Mouse (Mus musculus): ENCODE data around the gene Trpv2.

The Trpv2 gene

DNA sequence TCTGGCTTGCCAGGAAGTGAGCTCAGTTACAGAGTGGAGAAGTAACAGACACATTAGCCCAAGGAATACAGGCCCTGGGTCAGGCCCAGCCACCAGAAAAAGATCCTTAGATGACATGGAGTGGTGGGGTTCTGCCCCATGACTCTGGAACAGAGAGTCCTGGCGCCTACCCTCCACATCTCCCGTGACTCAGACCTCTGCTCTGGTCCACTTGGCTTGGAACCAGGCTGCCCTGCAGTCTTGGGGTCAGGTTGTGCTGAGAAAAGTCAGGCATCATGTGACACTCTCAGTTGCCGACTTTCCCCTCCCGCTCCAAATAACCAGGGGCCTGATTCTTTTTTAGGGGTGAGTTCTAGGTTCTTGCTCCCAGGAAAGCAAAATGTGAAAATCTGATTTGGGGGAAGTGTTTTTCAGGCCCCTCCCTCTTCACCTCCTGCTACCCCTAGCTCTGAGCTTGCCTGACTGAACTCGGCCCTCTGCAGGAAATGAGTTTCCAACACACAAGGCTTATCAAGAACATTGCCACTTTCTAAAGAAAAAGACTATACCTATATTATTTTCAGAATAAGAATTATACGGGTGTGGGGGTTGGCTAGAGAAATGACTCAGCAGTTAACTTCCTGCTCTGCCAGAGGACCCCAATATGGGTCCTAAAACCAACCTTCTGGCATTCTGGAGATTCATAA, 15.2 kb upstream of the Trpv2 start:
- peak; percentile 28 for DNase-seq (ENCODE audit: low spot score)

DNA sequence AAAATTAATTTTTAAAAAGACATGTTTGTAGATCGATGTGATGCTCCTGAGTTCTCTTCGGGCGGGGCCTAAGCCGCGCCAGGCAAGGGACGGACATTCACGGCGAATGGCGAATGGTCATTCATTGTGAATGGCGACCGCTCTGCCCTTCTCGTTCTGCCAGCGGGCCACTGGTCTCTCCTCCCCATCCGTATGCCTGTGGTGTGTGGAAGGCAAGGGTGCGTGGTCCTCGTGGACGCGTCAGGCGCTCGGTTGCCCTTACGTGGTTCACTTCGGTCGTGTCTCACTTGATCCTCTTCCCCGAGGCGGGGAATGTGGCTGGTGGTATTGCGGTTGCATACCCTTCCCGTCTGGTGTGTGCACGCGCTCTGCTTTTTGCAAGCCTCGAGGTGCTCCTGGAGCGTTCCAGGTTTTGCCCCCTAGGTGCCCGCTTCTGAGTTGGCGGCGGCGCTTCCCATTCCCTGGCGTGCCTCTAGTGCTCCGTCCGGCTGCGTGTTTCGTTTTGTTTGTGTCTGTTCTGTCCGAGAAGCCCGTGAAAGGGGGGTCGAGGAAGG, 13.7 kb upstream of the Trpv2 start:
- DNase-seq (ENCODE audit: low spot score), result no peak

DNA sequence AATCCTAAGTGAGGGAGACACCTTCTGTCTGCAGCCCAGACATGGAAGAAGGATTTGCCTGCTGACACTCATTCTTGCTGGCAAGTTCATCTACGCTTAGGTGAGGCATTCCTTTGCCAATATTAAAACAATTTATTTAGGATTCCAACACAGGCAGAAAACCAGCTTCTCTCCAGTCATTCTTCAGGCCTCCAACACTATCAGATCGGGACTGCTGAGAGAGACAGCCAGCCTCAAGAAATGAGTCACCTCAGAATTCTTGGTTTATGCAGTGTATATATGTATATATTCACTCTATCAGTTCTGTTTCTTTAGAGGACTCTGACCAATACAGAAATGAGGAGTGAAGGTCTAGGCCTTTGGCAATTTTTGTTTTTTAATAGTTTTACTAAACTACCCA, 10.7 kb upstream of the Trpv2 start:
- DNase-seq (ENCODE audit: low spot score), result no peak

DNA sequence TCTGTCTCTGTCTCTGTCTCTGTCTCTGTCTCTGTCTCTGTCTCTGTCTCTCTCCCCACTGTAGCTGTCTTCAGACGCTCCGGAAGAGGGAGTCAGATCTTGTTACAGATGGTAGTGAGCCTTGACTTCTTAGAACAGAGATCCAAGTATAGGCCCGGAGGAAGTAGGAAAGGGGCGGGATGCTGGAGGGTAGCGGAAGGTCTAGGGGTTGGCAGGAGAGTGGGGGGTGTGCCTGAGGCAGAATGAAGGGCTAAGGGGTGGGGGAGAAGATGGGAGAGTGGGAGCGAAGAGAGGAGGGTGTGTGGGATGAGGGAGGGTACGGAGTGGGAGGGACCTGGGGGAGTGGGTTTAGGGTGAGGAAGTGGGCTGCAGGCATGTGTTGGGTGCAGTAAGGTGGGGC, 8.5 kb upstream of the Trpv2 start:
- DNase-seq (ENCODE audit: low spot score), result no peak

DNA sequence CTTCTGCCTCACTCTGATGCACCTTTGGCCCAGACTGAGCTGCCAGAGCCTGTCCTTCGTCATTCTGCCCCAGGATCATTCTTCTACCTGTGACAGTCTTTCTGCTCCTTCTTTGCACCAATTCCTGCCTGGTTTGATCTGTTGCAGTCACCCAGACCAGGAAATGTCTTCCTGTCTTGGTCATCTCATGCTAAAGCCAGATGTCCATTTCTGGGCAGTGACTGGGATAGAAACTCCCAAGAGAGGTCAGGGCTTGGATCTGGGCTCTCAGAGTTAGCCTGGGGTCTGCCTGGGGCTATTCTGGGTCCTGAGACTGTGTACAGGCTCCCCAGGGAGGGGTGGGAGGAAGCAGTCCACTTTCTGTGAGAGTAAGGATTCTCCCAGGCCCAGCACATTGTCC, 8.1 kb upstream of the Trpv2 start:
- no peak for DNase-seq (ENCODE audit: low spot score)

DNA sequence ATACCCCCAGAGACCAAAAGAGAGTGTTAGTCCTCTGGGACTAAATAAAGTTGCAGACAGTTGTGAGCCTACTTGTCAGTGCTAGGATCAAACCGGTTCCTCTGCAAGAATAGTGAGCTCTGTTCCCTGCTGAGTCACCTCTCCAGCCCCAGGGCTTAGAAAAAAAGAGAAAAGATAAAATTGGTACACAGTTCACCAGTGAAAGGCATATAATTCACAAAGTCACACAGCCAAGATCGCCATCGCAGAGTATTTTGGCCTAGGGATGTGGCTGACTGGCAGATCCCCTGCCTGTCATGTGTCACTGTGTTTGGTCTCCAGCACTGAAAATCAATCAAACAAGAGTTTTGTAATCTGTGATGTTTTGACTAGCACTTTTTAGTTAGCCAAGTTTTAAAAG, 6.0 kb upstream of the Trpv2 start:
- no peak for DNase-seq (ENCODE audit: low spot score)

DNA sequence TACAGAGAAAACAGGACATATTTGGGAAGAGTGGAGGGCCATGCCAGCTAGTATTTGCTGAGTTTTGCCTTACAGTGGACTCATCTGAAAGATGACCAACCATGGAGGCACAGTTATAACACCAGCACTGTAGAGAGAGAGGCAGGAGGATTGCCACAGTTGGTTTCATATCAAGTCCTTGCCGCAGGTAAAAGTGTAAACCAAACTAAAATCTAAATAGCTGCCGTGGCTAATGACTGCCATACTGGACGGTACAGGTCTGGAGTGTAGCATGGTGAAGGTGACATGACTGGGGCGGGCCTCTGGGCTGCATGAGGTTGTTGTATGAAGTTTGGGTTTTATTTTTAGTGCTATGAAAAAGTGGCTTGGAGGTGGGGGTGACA, 408 bp downstream of the Trpv2 start:
- DNase-seq (ENCODE audit: low spot score), result no peak

DNA sequence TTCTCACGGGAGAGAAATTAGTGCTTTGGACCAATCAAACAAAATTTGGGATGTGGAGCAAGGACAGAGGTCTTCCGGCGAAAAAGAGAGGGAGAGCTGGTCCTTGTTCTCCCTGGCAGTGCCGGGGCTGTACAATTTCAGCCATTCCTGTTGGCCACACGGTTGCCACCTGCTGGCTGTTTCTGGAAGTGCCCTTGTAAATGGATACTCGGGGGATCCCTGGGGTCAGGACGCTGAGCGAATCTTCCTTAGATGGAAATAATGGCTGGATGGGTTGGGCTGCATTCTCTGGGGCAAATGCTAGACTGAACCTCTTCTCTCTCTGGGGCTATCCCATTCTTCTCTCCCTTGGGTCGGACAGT, 992 bp downstream of the Trpv2 start:
- peak; percentile 85 for DNase-seq (ENCODE audit: low spot score)

DNA sequence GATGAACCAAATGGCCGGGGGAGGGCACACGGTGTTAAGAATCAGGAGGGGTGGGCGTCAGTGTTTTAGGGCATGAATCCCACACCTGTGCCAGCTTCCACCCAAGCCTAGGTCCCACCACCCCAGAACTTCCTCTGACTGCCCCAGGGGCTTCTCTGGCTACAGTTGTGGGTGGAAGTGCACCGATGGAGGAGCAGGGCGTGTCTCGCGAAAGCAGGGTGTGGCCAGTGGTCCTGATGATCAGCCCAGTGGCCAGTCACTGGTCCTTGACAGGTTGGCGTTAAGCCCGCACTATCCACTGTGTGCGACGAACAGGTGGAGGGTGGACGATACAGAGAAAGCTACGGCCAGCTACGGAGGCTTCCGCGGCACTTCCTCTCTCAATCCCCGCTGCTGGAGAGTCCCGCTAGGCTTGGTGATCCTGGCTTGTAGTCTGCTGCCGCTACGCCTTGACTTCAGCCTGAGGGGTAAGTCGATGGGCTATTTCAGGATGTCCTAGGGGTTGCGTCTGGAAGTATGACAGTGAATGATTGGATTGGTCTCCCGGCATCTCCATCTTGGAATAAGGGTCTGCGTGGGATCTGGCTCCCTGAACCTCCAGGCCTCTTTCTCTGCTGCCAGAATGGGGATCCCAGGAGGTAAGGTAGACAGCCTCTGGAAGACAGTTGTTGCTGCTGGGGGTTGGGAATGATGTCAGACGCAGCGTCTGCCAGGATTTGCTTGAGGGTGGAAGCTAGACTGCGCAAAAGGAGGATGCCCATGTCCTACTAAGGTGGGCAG, 1.6 kb downstream of the Trpv2 start:
- peak; percentile 26 for DNase-seq (ENCODE audit: low spot score)

DNA sequence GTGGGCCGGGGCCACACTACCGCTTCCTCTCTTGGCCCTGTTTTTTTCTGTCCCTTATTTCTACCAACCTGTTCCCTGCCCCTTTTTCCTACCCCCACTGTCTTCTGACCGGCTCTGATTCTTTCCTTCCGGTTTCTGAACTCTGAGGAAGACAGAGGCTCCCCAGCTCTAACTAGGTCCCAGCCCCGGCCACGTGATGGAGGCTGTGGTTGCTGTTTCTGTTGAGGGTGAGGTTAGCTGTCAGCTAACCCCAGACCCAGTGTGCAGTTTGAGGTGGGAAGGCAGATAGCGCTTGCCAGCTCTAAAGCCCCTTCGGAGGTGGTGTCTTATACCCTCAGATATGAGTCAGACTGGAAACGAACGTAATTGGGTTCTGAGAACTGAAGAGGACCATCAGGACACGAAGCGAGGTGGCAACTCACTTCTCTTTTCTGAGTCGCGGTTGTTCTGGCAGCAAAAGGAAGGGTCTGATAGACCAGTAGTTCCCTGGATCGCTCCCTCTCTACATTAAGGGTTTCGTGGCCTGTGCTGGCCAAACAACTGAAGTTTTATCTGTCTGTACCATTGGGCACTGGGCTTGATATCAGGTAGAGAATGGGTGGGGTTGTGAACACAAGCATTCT, 2.4 kb downstream of the Trpv2 start:
- DNase-seq (ENCODE audit: low spot score), result peak; percentile 65

DNA sequence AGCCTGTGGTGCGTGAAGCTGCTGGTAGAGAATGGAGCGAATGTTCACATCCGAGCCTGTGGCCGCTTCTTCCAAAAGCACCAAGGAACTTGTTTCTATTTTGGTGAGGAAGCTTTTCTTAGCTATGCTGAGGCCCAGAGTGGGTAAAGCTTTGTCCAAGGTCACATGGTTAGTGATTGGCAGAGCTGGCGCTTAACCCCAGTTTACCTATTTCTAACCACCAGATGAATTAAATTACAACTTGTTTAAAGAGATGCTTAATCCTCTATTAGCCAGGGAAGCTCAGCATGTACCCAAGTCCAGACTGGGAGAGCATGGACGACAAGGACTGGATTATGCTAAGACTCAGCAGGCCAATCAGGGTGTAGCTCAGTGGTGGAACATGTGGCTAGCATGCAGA, 8.7 kb downstream of the Trpv2 start:
- no peak for DNase-seq (ENCODE audit: low spot score)

DNA sequence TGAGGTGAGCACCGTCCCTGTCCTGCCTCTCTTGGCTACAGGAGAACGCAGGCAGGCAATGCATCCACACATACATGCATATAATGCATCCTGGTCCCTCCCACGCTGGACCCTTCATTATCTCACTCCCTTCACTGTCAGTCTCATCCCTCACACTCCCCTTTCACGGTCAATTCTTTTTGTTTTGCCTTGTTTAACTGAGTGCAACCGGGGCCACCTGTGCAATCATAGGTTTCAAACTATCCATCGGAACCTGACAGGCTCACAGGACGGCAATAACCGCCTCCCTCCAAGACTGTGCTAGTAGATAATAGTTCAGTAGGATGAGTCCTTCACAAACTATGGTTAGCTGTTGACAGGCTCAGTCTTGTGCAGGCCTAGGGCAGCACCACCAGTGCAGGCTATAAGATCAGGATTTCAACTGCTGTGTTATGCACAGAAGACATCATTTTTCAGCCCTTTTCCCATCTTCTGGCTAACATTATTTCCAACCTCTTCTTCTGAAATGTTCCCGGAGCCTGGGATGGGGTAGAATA, 10.5 kb downstream of the Trpv2 start:
- DNase-seq (ENCODE audit: low spot score), result no peak

DNA sequence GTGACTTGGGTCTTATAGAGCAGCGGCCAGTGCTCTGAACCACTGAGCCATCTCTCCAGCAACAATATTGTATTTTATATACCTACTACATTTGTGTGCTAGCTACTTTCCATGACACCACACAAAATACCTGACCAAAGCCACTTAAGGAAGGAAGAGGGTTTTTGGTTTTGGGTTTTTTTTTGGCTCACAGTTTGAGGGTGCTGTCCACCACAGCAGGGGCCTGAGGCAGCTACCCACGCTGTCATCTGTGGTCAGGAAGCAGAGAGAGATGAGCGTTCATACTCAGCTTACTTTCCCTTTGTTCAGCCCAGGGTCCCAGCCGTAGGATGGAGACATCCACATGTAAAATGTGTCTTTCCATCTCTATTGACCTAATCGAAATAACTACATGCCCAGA, 12.7 kb downstream of the Trpv2 start:
- no peak for DNase-seq (ENCODE audit: low spot score)

DNA sequence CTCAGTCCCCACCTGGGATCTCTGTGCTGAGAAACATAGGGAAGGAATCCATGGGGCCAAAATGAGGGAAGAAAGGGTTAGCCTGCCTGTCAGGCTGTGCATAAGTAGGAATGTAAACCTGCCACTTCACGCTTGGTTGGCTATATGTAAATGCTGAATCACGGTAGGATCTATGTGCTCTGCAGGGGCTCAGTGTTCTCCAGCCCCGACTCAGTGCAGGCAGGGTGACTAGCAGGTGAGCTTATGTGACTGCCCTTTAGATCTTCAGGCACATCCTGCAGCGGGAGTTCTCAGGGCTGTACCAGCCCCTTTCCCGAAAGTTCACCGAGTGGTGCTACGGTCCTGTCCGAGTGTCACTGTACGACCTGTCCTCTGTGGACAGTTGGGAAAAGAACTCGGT, 15.1 kb downstream of the Trpv2 start:
- DNase-seq (ENCODE audit: low spot score), result no peak

DNA sequence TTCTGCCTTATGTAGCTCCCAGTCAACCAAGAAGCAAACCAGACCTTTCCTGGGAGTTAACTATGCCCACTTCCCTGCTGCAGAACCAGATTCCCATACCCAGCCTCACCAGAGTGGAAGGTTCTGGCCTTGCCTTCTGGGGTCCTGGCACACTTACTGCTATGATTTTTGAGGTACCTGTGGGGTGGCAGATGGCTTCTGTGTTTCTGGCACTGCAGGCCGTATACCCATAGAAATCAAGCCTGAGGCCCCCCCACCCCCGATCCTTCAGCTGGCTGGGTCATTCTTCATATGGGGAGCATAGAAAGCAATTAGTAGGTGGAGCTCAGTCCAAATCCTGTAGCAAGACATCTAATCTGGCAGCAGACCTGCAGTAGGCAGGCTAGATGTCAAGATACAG, 16.7 kb downstream of the Trpv2 start:
- no peak for DNase-seq (ENCODE audit: low spot score)

DNA sequence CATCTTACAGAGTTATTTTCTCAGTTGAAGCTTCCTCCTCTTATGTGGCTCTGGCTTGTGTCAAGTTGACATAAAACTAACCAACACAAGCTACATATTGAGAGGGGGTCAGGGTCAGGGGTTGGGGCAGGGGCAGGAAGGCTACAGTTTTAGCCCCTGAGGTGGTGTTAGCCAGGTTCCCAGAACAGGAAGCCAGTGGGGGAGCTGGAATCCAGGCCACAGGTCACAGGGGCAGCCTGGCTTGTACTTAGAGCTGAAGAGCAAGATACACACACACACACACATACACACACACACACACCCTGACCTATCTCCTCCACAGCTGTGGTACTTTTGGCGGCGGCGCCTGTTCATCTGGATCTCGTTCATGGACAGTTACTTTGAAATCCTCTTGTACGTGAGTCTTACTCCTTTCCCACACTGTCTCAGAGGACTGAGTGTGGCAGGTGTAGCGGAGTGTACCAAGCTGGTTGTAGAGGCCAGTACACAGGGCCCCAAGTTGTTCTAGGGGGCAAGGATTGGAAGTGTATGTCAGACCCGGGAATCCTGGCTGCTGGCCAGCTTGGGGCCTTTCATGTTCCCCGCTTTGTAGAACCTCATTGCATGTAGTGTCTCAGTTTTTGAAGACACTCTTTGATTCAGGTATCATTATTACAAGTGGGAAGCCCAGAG, 17.8 kb downstream of the Trpv2 start:
- no peak for DNase-seq (ENCODE audit: low spot score)

DNA sequence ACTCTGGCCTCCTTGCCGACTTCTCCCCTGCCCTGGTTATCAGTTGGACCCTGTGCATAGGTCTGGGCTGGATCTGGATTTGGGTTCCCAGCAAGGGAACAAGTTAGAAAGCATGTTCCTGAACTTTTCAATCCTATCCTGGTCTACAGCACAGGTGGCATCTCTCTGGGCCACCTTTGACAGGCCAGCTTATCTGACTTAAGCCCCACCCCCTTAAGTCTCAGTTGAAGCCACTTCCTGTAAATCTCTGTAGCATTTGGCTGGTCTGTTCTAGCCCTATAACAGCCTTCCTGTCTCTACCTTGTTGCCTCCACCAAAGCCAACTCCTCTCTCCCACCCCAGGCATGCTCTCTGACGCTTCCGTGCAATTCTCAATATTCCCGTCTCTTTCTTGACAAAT, 24.3 kb downstream of the Trpv2 start:
- DNase-seq (ENCODE audit: low spot score), result no peak

DNA sequence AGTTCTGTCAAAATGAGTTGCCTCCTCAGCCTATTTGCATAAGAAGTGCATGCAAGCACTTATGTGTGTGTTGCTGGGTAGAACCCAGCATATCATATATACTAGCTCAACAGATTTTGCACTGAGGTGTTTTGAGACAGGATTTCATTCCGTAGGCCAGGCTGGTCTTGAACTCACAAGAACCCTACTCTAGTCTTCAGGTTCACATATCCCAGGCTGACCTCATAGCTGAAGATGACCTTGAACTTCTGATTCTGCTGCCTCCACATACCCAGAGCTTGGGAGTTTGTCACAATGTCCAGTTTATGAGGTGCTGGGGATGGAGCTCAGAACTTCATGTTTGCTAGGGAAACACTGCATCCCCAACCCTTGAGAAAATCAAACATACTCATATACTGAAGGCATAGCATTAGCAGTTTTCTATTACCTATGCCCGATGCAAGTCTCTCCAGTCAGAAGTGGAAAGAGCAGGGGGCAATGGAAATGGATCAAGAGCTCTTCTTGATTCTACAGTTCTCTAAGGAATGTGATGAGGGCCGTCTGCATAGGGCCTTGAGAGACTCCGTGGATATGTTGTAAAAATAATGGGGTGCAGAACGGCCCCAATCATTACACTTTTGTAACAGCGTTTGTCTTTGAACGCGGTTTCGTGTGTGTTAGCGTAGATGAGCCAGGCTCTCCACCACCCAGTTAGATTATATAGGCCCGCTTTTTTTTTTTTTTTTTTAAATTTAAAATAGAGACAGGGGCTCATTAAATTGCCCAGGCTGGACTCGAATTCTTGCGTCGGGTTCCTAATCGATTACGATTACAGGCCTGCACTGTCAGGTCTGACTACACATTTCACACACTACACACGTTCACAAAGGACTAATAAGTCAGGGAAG, 27.7 kb downstream of the Trpv2 start:
- no peak for DNase-seq (ENCODE audit: low spot score)

DNA sequence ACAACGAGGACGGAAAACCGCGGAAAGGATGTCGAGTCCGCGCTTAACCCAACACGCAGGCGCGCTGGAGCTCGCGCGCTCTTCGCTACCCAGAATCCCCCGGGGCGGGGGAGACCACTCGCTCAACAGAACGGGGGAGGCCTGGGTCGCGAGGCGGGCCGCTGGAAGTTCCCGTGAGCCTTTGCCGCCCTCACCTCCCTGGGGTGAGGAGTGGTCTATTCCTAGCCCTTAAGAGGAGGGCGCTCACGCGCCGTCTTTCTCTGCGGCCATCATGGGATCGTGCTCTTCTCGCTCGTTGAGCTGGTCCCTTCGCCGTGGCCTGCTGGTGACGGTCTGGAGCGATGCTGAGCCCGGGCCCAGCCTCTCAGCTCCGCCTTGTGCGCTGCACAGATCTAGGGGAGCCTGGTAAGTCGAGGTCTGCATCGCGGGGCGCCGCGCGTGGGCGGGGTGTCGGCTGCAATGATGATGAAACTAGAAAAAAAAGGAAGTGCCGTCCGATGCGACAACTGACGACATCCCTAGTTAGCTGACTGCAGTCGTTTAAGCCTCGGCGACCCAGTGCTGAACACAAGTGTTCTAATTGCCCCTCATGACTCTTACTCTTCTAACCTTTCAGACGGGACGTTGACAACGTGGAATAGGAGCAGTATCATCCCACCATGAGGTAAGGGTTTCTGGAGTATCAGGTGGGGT, 28.5 kb downstream of the Trpv2 start:
- DNase-seq (ENCODE audit: low spot score), result peak; percentile 96

DNA sequence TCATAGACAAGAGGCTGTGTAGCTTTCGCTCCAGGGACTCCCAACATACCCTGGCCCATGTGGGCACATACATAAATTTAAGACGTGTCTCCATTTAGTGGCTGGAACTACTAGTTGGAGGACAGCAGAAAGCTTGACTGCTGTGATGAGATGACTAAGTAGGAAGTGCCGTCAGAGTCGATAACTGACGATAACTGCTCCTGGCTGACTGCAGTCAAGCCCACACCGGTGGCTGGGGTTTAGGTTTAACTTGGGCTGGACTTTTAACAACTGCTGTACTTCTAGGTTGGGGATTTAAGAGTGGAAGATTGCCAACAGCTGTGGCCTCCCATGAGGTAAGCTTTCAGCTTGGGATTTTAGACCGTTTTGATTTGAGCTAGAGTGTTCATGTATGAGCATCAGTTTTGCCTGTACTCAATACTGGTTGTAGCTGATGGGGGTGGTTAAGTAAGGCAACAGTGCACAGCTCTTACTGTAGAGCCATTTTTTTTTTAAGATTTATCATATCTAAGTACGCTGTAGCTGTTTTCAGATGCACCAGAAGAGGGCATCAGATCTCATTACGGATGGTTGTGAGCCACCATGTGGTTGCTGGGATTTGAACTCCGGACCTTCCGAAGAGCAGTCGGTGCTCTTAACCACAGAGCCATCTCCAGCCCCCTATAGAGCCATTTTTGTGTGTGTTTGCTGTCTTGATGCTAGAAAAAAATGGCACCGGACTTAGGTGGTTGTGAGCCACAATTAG, 29.2 kb downstream of the Trpv2 start:
- no peak for DNase-seq (ENCODE audit: low spot score)
